Mouse (Mus musculus) G1E (cell line): Measurements from ENCODE around the gene Adam8. TPM values are rescaled to one million over a fixed set of nuclear protein-coding genes. Genes with fewer than 3 reads are reported as not detected.

ENCODE experiments used
- ATAC-seq: 2 replicates; pipeline ENCODE4 v1.8.0; 2016; ENCODE audit warnings: mild to moderate bottlenecking; ENCODE audit not compliant: insufficient number of reproducible peaks, poor library complexity, low FRiP score, severe bottlenecking; ENCODE audit errors: extremely low read depth
- DNase-seq: peaks from one replicate; pipeline ENCODE4 v3.0.0; 2012; ENCODE audit warnings: low spot score
- H3K27me3 ChIP-seq: 2 replicates; pipeline ENCODE4 v1.6.1; 2012; ENCODE audit warnings: mild to moderate bottlenecking, low read length, inconsistent platforms; ENCODE audit not compliant: insufficient read depth
- H3K36me3 ChIP-seq: replicated peaks from 2 replicates; pipeline ENCODE3; 2012; ENCODE audit warnings: mild to moderate bottlenecking, inconsistent platforms
- H3K4me1 ChIP-seq: 2 replicates; pipeline ENCODE4 v1.6.1; 2012; ENCODE audit warnings: low read depth, low read length, inconsistent platforms, mixed read lengths; ENCODE audit not compliant: insufficient read depth
- H3K4me3 ChIP-seq: 2 replicates; pipeline ENCODE4 v1.5.1; 2012; ENCODE audit warnings: low read depth, mild to moderate bottlenecking, inconsistent platforms, low read length, moderate library complexity, mixed read lengths
- H3K9me3 ChIP-seq: replicated peaks from 2 replicates; pipeline ENCODE4 v1.6.1; 2012; ENCODE audit warnings: inconsistent platforms
- CTCF ChIP-seq: IDR thresholded peaks from 2 replicates; pipeline ENCODE4 v1.5.1; 2012; ENCODE audit warnings: low read depth, low read length, inconsistent platforms, mixed read lengths
- GATA1 ChIP-seq: IDR thresholded peaks from 2 replicates; pipeline ENCODE4 v1.6.1; 2012; ENCODE audit warnings: borderline replicate concordance, low read length, inconsistent platforms, mixed read lengths
- GATA2 ChIP-seq: IDR thresholded peaks from 2 replicates; pipeline ENCODE4 v1.6.1; 2012; ENCODE audit warnings: low read depth, low read length, inconsistent platforms, borderline replicate concordance
- POLR2AphosphoS5 ChIP-seq: IDR thresholded peaks from 2 replicates; pipeline ENCODE4 v1.6.1; 2012; ENCODE audit warnings: low read depth, low read length, inconsistent platforms; ENCODE audit not compliant: insufficient replicate concordance
- TAL1 ChIP-seq: conservative IDR thresholded peaks from 2 replicates; pipeline ENCODE4 v1.6.1; 2012; ENCODE audit warnings: low read depth, low read length, inconsistent platforms, mixed read lengths
- polyA plus RNA-seq: library from polyadenylated mRNA; stranded (reverse); fragments of >175 nt; gene quantifications from 2 replicates; pipeline ENCODE4 v1.2.3, GENCODE M21; 2012
- total RNA-seq, 2 experiments: library from RNA; stranded (forward) in 1 of 2; stranded (reverse) in 1 of 2; fragments of 200-1000 nt in 1 of 2; fragments of >200 nt in 1 of 2; fragmentation: Nextera tagmentation in 1 of 2; gene quantifications; 2 replicates each; pipeline ENCODE4 v1.2.3; 2014 to 2017

Adam8 gene
- total and polyA plus RNA-seq, 3 experiments: 0.07 to 0.76 TPM; not detected in 1

DNA sequence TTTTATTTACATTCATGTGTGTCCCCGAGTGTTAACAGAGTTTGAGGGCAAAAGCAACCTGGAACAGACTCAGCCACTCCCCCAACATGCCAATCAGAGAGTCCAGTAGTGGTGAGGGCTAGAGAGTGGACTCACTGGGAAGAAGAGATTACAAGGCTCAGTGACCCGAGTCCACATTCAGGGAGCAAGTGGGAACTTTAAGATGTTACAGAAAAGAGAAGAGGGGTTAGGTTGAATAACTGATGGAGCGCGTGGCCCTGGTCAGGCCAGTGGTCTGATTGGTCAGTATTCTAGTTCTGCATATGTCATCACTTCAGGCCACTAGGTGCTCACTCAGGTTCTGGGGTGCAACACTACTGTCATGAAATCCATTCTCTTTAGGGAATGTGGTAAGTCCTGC lies 25.2 kb downstream of the Adam8 start:
- no peaks in the 10 kb centered on the region for H3K9me3 ChIP-seq
- no peak overlapping the region for H3K4me3 ChIP-seq
- no peaks in the 10 kb centered on the region for H3K36me3 ChIP-seq
- ATAC-seq (no peak), DNase-seq (no peak)
- no peaks in the 10 kb centered on the region for H3K4me1 ChIP-seq
- TF ChIP-seq CTCF (no peak), GATA2 (no peak), TAL1 (no peak)
- peaks cover 5% of the 10 kb centered on the region; the same call in 1 of the 2 replicates for H3K27me3 ChIP-seq

DNA sequence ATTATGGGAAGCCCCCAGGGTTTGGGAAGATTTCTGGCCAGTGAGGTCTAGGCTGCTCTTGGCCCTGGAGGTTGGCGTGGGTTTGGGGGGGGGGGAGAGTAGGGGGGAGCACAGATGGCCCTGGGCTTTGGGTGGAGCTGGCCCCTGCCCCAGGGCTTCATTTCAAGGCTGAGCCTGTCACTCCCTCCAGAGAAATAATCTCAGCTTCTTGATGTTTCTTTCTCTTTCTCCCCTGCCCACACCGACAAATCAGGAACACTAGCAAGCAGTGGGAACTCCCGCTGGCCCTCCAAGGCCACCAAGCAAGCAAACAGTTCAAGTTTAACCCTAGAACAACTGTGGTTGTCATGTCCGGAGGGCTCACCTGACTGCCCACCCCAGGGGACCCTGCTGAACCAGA lies 28.5 kb downstream of the Adam8 start:
- ATAC-seq (no peak), DNase-seq (no peak)
- Histone ChIP-seq H3K9me3 (no peaks in the 10 kb centered on the region), H3K4me1 (no peaks in the 10 kb centered on the region), H3K27me3 (no peaks in the 10 kb centered on the region; the same call in 1 of the 2 replicates), H3K36me3 (no peaks in the 10 kb centered on the region), H3K4me3 (no peak overlapping the region)
- TF ChIP-seq POLR2AphosphoS5 (no peak), GATA2 (no peak), TAL1 (no peak), GATA1 (no peak), CTCF (no peak)

DNA sequence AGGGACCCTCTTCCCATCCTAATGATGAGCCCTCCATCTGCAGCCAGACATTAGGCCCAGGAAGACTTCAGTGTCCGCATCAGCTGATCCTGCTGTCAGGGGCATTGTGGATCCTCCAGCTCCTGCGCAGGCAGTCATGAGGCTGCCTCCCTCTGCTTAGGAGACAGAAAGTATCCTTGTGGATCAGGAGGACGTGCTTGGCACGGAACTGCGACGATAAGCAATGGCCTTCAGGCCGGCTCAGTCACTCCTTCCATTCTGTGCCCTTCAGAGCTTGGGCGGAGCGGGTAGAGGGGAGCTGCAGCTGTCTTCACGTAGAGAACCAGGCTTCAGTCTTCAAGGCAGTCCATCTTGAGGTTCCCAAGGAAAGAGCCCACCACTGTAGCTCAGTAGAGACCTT lies 31.2 kb downstream of the Adam8 start:
- no peak for ATAC-seq
- TF ChIP-seq POLR2AphosphoS5 (no peak), TAL1 (no peak), GATA2 (no peak), GATA1 (no peak)
- H3K27me3 ChIP-seq: no peaks in the 10 kb centered on the region; the same call in 1 of the 2 replicates
- H3K36me3 ChIP-seq: no peaks in the 10 kb centered on the region
- DNase-seq: no peak
- H3K9me3 ChIP-seq: no peaks in the 10 kb centered on the region; the same call in 1 of the 2 replicates
- no peaks in the 10 kb centered on the region for H3K4me1 ChIP-seq
- H3K4me3 ChIP-seq: no peak overlapping the region

DNA sequence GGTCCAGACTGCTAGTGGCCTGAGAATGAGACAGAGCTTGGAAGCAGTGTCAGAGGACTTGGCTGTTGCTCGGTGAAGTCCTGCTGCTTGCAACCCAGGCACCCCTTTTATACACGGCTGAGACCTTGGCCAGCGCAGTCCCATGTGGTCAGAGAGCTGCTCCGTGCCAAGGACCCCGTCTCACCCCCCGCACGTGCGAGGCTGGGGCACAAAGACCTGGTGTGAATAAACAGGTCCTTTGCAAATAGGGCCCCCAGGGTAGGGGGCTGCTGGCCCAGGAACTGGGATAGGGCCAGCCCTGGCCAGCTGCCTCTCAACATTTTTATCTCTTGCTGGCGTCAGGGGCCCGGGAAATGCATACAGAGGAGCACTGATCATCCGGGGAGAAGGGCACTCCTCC lies 34.4 kb downstream of the Adam8 start:
- H3K4me3 ChIP-seq: no peak overlapping the region
- no peaks in the 10 kb centered on the region for H3K27me3 ChIP-seq
- no peak for TF ChIP-seq POLR2AphosphoS5
- no peaks in the 10 kb centered on the region for H3K4me1 ChIP-seq
- no peaks in the 10 kb centered on the region for H3K36me3 ChIP-seq
- DNase-seq (no peak), ATAC-seq (no peak)
- H3K9me3 ChIP-seq: no peaks in the 10 kb centered on the region; the same call in 1 of the 2 replicates

DNA sequence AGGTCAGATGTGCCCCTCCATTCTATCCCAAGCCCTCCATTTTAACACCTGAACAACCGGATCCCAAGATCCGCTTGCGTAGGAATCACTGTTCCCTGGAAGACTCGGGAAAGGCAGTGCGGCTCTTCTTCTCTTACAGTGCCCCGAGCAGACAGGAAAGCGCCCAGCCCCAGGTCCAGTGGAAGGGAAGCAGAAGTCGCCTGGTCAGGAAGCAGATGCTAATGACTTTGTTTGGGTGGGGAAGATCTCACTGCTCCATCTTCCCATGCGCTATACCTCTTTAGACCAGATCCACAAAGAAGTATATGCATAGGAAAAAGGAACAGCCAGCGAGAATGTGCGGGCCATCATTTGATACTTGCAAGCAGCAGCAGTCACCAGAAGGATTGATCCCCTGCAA lies 34.9 kb downstream of the Adam8 start:
- Histone ChIP-seq H3K4me3 (no peak overlapping the region), H3K36me3 (no peaks in the 10 kb centered on the region), H3K4me1 (no peaks in the 10 kb centered on the region), H3K9me3 (no peaks in the 10 kb centered on the region; the same call in 1 of the 2 replicates), H3K27me3 (no peaks in the 10 kb centered on the region)
- no peak for ATAC-seq
- no peak for TF ChIP-seq CTCF
- TF ChIP-seq POLR2AphosphoS5: no peak
- no peak for TF ChIP-seq GATA2
- no peak for TF ChIP-seq GATA1
- TF ChIP-seq TAL1: no peak
- no peak for DNase-seq

DNA sequence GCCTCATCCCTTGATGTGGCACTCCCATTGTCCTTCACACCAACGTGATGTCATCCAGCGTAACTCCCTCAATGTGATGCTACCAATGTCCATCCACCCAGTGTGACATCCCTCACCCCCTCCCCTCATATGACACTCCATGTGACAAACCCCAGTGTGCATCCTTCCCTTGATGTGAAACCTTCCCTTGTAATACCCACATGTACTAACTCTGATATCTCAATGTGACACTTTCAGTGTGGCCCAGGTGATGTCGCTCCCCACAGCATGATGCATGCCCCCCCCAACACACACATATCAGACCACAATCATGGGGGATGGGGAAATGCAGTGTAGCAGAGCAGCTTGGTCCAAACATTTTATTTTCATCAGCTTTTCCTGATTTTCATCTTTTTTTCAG lies 35.7 kb downstream of the Adam8 start:
- TF ChIP-seq TAL1: no peak
- TF ChIP-seq CTCF: no peak
- no peak for TF ChIP-seq GATA2
- no peak for TF ChIP-seq POLR2AphosphoS5
- TF ChIP-seq GATA1: no peak
- Histone ChIP-seq H3K36me3 (no peaks in the 10 kb centered on the region), H3K9me3 (no peaks in the 10 kb centered on the region; the same call in 1 of the 2 replicates), H3K4me1 (no peaks in the 10 kb centered on the region), H3K27me3 (no peaks in the 10 kb centered on the region), H3K4me3 (no peak overlapping the region)
- DNase-seq (no peak), ATAC-seq (no peak)

DNA sequence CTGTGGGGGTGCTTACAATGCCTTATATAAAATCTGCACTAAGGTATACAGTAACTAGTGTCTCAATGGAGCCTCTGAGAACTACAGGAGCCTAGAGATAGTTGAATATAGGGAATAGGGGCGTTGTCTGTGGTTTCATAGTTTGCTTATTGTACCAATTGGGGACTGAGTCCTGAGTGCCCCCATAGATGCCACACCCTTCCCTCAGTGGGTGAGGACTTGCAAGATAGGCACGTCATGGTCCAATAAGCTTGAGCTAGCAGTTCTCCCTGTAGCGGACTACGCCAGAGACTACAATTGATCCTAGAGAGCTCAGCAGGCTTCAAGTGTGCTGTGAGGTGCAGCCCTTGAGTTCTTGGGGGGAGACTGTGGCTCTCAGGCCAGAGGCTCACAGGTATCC lies 36.9 kb downstream of the Adam8 start:
- ATAC-seq (no peak), DNase-seq (no peak)
- peaks cover 3% of the 10 kb centered on the region; the same call in 1 of the 2 replicates for H3K27me3 ChIP-seq
- H3K36me3 ChIP-seq: no peaks in the 10 kb centered on the region
- no peak overlapping the region for H3K4me3 ChIP-seq
- no peaks in the 10 kb centered on the region for H3K4me1 ChIP-seq
- TF ChIP-seq POLR2AphosphoS5: no peak
- no peak for TF ChIP-seq GATA1
- TF ChIP-seq GATA2: no peak
- TF ChIP-seq TAL1: no peak
- no peaks in the 10 kb centered on the region; the same call in 1 of the 2 replicates for H3K9me3 ChIP-seq
